Mouse (Mus musculus): Measurements from ENCODE around the gene Pced1a. TPM values are rescaled to one million over a fixed set of nuclear protein-coding genes. Genes with fewer than 3 reads are reported as not detected.

The Pced1a gene
- 6.8 and 8.0 TPM in 2 replicates for polyA plus RNA-seq (2015; fragmentation: Nextera tagmentation; extraction: Ambion mirVana)

DNA sequence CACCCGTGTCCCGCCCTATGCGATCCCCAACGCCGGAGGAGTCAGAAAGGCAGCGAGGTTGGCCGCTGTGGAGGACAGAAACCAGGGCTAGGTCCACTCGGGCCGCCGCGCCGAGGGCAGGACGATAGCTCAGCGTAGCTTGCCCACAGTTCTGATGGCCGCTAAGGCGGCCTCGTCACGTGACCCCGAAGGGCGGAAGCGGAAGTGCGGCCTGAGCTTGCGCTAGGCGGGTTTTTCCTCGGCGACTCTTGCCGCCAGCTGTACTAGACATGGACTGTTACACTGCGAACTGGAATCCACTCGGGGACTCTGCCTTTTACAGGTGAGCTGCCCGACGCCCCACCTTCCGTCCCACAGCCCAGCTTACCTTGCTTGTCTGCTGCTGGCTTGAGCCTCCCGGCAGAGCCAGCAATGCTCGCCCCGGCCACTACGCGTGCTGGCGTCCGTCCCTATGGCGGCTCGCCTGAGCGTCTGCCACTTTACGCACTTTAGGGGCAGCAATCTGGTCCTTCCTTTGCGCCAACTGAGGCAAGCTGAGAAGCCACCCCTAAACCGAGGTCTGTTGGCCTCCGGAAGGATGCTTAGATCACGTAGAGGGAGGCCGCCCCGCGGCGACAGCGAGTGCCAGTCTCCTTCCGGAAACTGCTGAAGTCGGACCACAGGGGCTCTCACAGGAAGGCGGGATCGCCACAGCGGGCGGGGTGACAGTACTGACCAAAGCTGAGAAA, at the start of gene Pced1a, which contains the start of gene Vps16:
Gene Pced1a, minus strand, starts transcription at position 576 of the 728 bp plus-strand sequence.
Gene Vps16, plus strand, starts transcription at position 214 of the 728 bp plus-strand sequence.
- Histone ChIP-seq H3K27ac (ENCODE audit: low read length) (peak within 1 kb of the TSS; percentile 82), H3K9ac (replicated peaks; ENCODE audit: low read depth) (peak within 1 kb of the TSS; percentile 67), H3K4me1 (ENCODE audit: insufficient read depth, low read depth, low read length) (peaks cover 16% of the 10 kb centered on the region), H3K9me3 (ENCODE audit: low read length) (no peaks in the 10 kb centered on the region), H3K4me2 (replicated peaks; ENCODE audit: low read depth, low read length) (peak within 1 kb of the TSS; percentile 90), H3K27me3 (replicated peaks; ENCODE audit: insufficient read depth, low read length) (no peaks in the 10 kb centered on the region), H3K4me3 (ENCODE audit: low read depth, low read length) (peak within 1 kb of the TSS; percentile 64), H3K36me3 (ENCODE audit: insufficient read depth, low read length) (no peaks in the 10 kb centered on the region)
- peak; percentile 96 for DNase-seq (ENCODE audit: low spot score)
- ATAC-seq = peak; percentile 98
- TF ChIP-seq CTCF (IDR thresholded peaks at IDR 0.05) (peak; percentile 73), EP300 (IDR thresholded peaks at IDR 0.05) (0 out of 2 replicates have a peak, but pooled peaks have one; percentile 8)
- under 1% methylated on average over 58 of the region's 58 CpGs for WGBS

DNA sequence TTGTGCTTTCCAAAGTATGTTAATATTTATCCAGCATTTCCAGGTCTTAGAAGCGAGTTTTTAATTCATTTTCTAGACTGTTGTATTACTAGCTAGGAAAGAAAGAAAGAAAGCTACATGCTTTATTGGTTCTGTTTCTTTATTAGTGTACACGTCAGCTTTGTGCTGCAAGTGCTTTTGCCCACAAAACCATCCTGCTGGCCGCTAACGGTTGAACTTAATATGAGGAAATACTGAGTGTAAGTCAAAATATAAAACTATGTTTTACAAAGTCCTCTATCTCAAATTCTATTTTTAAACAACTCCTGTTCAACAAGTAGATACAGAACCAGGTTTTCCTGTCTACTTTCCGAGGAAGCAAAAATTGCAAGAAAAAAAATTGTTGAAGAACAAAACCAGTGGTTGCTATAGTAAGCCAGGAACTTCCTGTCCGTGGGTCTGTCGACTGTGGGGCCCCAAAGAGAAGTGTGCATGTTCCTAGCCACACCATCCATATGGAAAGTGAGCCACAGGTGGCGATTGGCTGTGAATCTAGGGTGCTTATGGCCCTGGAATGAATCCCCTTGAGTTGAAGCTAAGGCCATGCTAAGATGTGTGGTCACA, 48.5 kb upstream of the Pced1a start:
- Histone ChIP-seq H3K36me3 (ENCODE audit: insufficient read depth, low read length) (no peaks in the 10 kb centered on the region), H3K27ac (ENCODE audit: low read length) (no peak overlapping the region), H3K9ac (replicated peaks; ENCODE audit: low read depth) (no peak overlapping the region), H3K9me3 (ENCODE audit: low read length) (no peaks in the 10 kb centered on the region), H3K4me2 (replicated peaks; ENCODE audit: low read depth, low read length) (no peak overlapping the region), H3K4me1 (ENCODE audit: insufficient read depth, low read depth, low read length) (no peaks in the 10 kb centered on the region), H3K27me3 (replicated peaks; ENCODE audit: insufficient read depth, low read length) (no peaks in the 10 kb centered on the region), H3K4me3 (ENCODE audit: low read depth, low read length) (no peak overlapping the region)
- 58% methylated on average over 8 of the region's 8 CpGs for WGBS
- TF ChIP-seq CTCF (IDR thresholded peaks at IDR 0.05) (no peak), EP300 (IDR thresholded peaks at IDR 0.05) (no peak)
- DNase-seq (ENCODE audit: low spot score) (no peak), ATAC-seq (no peak)

DNA sequence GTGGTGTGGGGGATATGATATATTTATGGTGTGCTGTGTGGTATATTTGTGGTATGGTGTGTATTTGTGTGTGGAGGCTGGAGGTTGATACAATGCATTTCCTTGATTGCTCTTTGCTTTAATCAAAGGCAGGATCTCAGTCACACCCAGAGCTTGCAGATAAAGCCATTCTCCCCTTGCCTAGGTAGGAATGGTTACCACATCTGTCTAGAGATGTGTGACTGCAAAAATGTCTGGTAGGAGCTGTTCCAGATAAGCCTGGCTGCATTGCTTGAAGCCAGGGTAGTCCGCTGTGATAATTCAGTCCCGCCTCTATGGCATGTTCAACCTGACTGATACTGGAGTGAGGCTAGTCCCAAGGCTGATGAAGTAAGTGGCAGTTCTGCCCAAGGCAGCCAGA, 45.4 kb upstream of the Pced1a start:
- Histone ChIP-seq H3K4me2 (replicated peaks; ENCODE audit: low read depth, low read length) (no peak overlapping the region), H3K9ac (replicated peaks; ENCODE audit: low read depth) (no peak overlapping the region), H3K4me1 (ENCODE audit: insufficient read depth, low read depth, low read length) (no peaks in the 10 kb centered on the region), H3K27me3 (replicated peaks; ENCODE audit: insufficient read depth, low read length) (no peaks in the 10 kb centered on the region), H3K4me3 (ENCODE audit: low read depth, low read length) (no peak overlapping the region), H3K36me3 (ENCODE audit: insufficient read depth, low read length) (no peaks in the 10 kb centered on the region), H3K9me3 (ENCODE audit: low read length) (no peaks in the 10 kb centered on the region), H3K27ac (ENCODE audit: low read length) (no peak overlapping the region)
- DNase-seq (ENCODE audit: low spot score) = no peak
- 85% methylated on average over 2 of the region's 2 CpGs for WGBS
- no peak for ATAC-seq
- no peak for TF ChIP-seq EP300 (IDR thresholded peaks at IDR 0.05)
- TF ChIP-seq CTCF (IDR thresholded peaks at IDR 0.05) = no peak

DNA sequence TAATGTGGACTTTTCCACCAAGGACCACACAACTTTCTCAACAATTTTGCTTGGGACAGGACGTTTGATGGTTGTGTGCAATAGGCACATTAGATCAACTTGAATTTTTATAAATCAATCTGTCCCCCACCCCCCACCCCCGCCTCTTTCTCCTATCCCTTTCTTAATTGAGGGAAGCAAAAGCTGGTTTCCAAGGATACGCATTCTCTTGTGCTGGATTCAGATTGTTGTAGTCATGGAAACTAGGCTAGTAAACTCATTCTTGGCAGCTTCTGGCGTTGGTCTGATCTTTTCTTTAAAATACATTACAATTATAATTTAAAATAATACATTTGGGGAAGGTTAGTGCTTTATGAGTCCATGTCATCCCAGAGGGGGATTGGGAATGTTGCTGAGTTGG, 44.9 kb upstream of the Pced1a start:
- Histone ChIP-seq H3K27me3 (replicated peaks; ENCODE audit: insufficient read depth, low read length) (no peaks in the 10 kb centered on the region), H3K4me1 (ENCODE audit: insufficient read depth, low read depth, low read length) (no peaks in the 10 kb centered on the region), H3K36me3 (ENCODE audit: insufficient read depth, low read length) (no peaks in the 10 kb centered on the region), H3K4me2 (replicated peaks; ENCODE audit: low read depth, low read length) (no peak overlapping the region), H3K27ac (ENCODE audit: low read length) (no peak overlapping the region), H3K4me3 (ENCODE audit: low read depth, low read length) (no peak overlapping the region), H3K9ac (replicated peaks; ENCODE audit: low read depth) (no peak overlapping the region), H3K9me3 (ENCODE audit: low read length) (no peaks in the 10 kb centered on the region)
- TF ChIP-seq EP300 (IDR thresholded peaks at IDR 0.05) = no peak
- TF ChIP-seq CTCF (IDR thresholded peaks at IDR 0.05) = no peak
- WGBS = 57% methylated on average over 4 of the region's 4 CpGs
- ATAC-seq (no peak), DNase-seq (ENCODE audit: low spot score) (peak; percentile 19)

DNA sequence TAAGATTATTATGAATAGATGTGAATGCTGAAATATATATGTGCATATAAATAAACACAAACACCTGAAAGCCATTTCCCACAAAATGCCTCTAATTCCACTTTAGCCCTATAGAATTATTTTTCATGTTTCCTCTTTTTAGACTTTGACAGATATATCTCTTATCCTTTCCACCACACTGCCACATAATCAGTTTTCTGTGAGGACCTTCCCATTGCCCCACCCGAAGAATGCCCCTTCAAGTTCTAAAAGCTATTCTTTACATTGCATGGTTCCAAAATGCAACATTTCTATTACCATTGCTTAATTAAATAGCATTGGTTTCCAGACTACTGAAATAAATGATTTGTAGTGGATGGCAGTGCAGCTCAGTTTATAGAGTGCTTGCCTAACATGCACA, 41.9 kb upstream of the Pced1a start:
- 77% methylated on average over 1 of the region's 1 CpGs for WGBS
- DNase-seq (ENCODE audit: low spot score) = no peak

DNA sequence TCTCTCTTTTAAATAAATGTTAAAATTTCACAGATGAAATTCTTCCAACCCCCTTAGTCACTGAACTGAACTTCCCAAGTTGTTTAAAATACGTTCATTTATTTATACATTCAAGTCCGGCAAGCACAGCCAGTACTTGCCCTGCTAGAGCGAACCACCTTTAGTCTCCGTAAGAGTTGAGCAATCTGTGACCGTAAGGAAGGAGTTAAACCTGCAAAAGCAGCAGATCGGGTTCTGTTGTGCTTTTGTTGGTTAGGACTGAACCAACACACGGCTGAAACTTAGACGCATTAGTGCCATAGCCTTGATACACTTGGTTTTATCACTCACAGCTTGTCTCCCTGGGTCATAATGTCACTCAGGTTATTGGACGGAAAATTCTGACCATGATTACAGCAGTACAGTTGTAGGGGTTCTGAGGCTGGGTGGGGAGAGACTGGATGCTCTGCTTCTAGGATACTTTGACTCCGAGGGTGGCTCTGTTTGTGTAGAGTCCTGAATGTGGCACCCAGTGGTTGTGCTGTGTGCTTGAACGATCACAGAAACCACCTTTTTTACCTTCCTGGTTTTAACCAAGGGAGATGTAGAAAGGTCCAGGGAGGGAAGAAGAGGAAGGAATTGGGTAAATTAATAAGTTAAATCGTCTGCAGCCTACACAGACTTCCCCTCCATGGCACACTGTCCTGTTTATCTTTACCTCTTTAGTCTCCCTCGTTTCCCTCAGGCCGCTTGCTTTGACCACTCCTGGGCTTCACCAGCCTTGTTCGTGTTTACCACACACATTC, 37.0 kb upstream of the Pced1a start:
- ATAC-seq = no peak

More for the DNA sequence above, 41.9 kb upstream of the Pced1a start:
- Histone ChIP-seq H3K27me3 (replicated peaks; ENCODE audit: insufficient read depth, low read length) (no peaks in the 10 kb centered on the region), H3K4me1 (ENCODE audit: insufficient read depth, low read depth, low read length) (no peaks in the 10 kb centered on the region), H3K4me3 (ENCODE audit: low read depth, low read length) (no peak overlapping the region), H3K36me3 (ENCODE audit: insufficient read depth, low read length) (no peaks in the 10 kb centered on the region), H3K4me2 (replicated peaks; ENCODE audit: low read depth, low read length) (no peak overlapping the region), H3K9ac (replicated peaks; ENCODE audit: low read depth) (no peak overlapping the region), H3K27ac (ENCODE audit: low read length) (no peak overlapping the region), H3K9me3 (ENCODE audit: low read length) (no peaks in the 10 kb centered on the region)
- TF ChIP-seq EP300 (IDR thresholded peaks at IDR 0.05) = no peak
- TF ChIP-seq CTCF (IDR thresholded peaks at IDR 0.05) = no peak
- no peak for ATAC-seq

More for the DNA sequence above, 37.0 kb upstream of the Pced1a start:
- H3K27ac ChIP-seq (ENCODE audit: low read length) = no peak overlapping the region
- H3K4me2 ChIP-seq (replicated peaks; ENCODE audit: low read depth, low read length) = no peak overlapping the region
- H3K9me3 ChIP-seq (ENCODE audit: low read length) = no peaks in the 10 kb centered on the region
- DNase-seq (ENCODE audit: low spot score) = no peak
- no peak for TF ChIP-seq CTCF (IDR thresholded peaks at IDR 0.05)
- TF ChIP-seq EP300 (IDR thresholded peaks at IDR 0.05) = no peak
- 52% methylated on average over 15 of the region's 15 CpGs for WGBS
- H3K36me3 ChIP-seq (ENCODE audit: insufficient read depth, low read length) = no peaks in the 10 kb centered on the region
- H3K4me1 ChIP-seq (ENCODE audit: insufficient read depth, low read depth, low read length) = no peaks in the 10 kb centered on the region
- no peaks in the 10 kb centered on the region for H3K27me3 ChIP-seq (replicated peaks; ENCODE audit: insufficient read depth, low read length)
- H3K4me3 ChIP-seq (ENCODE audit: low read depth, low read length) = no peak overlapping the region
- H3K9ac ChIP-seq (replicated peaks; ENCODE audit: low read depth) = no peak overlapping the region

All from lung, postnatal 0 days (tissue).